Mouse (Mus musculus): Measurements from ENCODE around the gene Ramp2. TPM values are rescaled to one million over a fixed set of nuclear protein-coding genes. Genes with fewer than 3 reads are reported as not detected.

The Ramp2 gene
- polyA plus RNA-seq, 2 experiments from 2014 or later = not detected

GRCm38 (mm10) chr11:101272446-101272845 lies 26.6 kb downstream of the Ramp2 start:
- ATAC-seq = no peak

GRCm38 (mm10) chr11:101275309-101275708 lies 29.5 kb downstream of the Ramp2 start:
- ATAC-seq = no peak

GRCm38 (mm10) chr11:101276319-101277070 lies 30.7 kb downstream of the Ramp2 start:
- ATAC-seq = no peak

GRCm38 (mm10) chr11:101277381-101278222 lies 31.8 kb downstream of the Ramp2 start:
- ATAC-seq = no peak

- peak; percentile 96 for ATAC-seq
These were observed 32.7 kb downstream of the Ramp2 start, which contains the start of the genes Cntd1 and Coa3 for GRCm38 (mm10) chr11:101278223-101279192. Gene Cntd1 (plus strand): TSS chr11:101279012. Gene Coa3 (minus strand): TSS chr11:101279114.

GRCm38 (mm10) chr11:101279193-101279569 lies 33.4 kb downstream of the Ramp2 start:
- peak; percentile 11 for ATAC-seq

GRCm38 (mm10) chr11:101280837-101281236 lies 35.0 kb downstream of the Ramp2 start:
- ATAC-seq = no peak

- no peak for ATAC-seq
These were observed 37.1 kb downstream of the Ramp2 start for GRCm38 (mm10) chr11:101282896-101283295.

- no peak for ATAC-seq
These were observed 38.0 kb downstream of the Ramp2 start for GRCm38 (mm10) chr11:101283805-101284204.

- no peak for ATAC-seq
These were observed 41.5 kb downstream of the Ramp2 start for GRCm38 (mm10) chr11:101287306-101287705.

GRCm38 (mm10) chr11:101291231-101291630 lies 45.4 kb downstream of the Ramp2 start:
- ATAC-seq = no peak

GRCm38 (mm10) chr11:101295191-101295590 lies 49.4 kb downstream of the Ramp2 start:
- ATAC-seq = no peak

- no peak for ATAC-seq
These were observed 55.1 kb downstream of the Ramp2 start for GRCm38 (mm10) chr11:101300881-101301280.

GRCm38 (mm10) chr11:101301299-101302003 lies 55.6 kb downstream of the Ramp2 start:
- peak; percentile 20 for ATAC-seq

GRCm38 (mm10) chr11:101302004-101302798 lies 56.4 kb downstream of the Ramp2 start, which contains the start of gene Becn1:
Gene Becn1 (minus strand): TSS chr11:101302286.
- ATAC-seq = peak; percentile 94

GRCm38 (mm10) chr11:101307744-101308143 lies 61.9 kb downstream of the Ramp2 start:
- no peak for ATAC-seq
